Comparison of ENCODE assay signal across 14 mouse cellular contexts in the genomic region with DNA sequence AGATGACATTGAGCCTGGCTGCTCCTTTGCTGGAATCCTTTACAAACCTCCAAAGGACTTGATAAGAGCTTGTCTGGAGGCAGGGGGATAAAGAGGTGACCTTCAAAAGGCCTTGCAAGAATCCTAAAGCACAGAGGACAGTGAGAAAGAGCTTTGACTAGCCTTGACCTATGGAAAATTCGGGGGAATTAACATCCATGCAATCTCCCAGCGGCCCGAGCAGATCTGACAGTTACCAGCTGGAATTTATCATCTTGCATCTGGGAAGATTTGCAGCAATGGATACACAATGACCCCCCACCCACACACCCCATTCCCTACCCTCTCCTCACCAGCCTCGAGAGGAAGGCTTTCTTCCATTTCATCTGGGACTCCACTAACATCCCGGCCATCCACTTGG. TPM values are rescaled to one million over a fixed set of nuclear protein-coding genes. Genes with fewer than 3 reads are reported as not detected.
DNase-seq lines count a peak whose midpoint lies in the region; ATAC-seq lines count a peak whose summit lies in the region.
"Had no signal": no experiment of that assay in that cellular context is flagged by ENCODE, and none has a peak within 500 bp of the region (broad histone marks: within the 10 kb centered on the region; RNA-seq: fewer than 3 reads in every experiment).

No protein-coding gene starts in this region.

- peaks cover 8% of the 10 kb centered on the region for H3K36me3 ChIP-seq in heart, embryonic 11.5 days (ENCODE audit: control insufficient read depth, insufficient read depth, low read length)
- H3K36me3 ChIP-seq in liver, embryonic 11.5 days (ENCODE audit: control insufficient read depth, insufficient read depth, low read length), result no peaks in the 10 kb centered on the region
- H3K36me3 ChIP-seq in liver, embryonic 12.5 days, result no peaks in the 10 kb centered on the region
- H3K36me3 ChIP-seq in embryonic facial prominence, embryonic 14.5 days (ENCODE audit: control insufficient read depth, insufficient read depth, low read length), result 0 out of 2 replicates have a peak, but pooled peaks cover 4% of the 10 kb centered on the region
- H3K36me3 ChIP-seq in midbrain, embryonic 16.5 days (ENCODE audit: control insufficient read depth, insufficient read depth, low read length), result no peaks in the 10 kb centered on the region; the same call in 1 of the 2 replicates

- H3K9me3 ChIP-seq in heart, embryonic 11.5 days (replicated peaks; ENCODE audit: control insufficient read depth, low read length), result no peaks in the 10 kb centered on the region
- H3K9me3 ChIP-seq in liver, embryonic 11.5 days (ENCODE audit: control insufficient read depth, low read length), result no peaks in the 10 kb centered on the region
- no peaks in the 10 kb centered on the region for H3K9me3 ChIP-seq in liver, embryonic 12.5 days (replicated peaks)
- no peaks in the 10 kb centered on the region for H3K9me3 ChIP-seq in embryonic facial prominence, embryonic 14.5 days (ENCODE audit: control insufficient read depth, low read length)
- H3K9me3 ChIP-seq in midbrain, embryonic 16.5 days (replicated peaks; ENCODE audit: control insufficient read depth, low read length, poor library complexity, severe bottlenecking), result no peaks in the 10 kb centered on the region
- H3K9me3 ChIP-seq: forebrain, embryonic 13.5 days had no signal

- H3K27me3 ChIP-seq in heart, embryonic 11.5 days (ENCODE audit: control insufficient read depth, insufficient read depth, low read length), result no peaks in the 10 kb centered on the region
- H3K27me3 ChIP-seq in liver, embryonic 11.5 days (replicated peaks; ENCODE audit: control insufficient read depth, insufficient read depth, low read length), result 0 out of 2 replicates have a peak, but pooled peaks cover 2% of the 10 kb centered on the region
- H3K27me3 ChIP-seq in liver, embryonic 12.5 days (replicated peaks), result peaks cover 51% of the 10 kb centered on the region
- H3K27me3 ChIP-seq in embryonic facial prominence, embryonic 14.5 days (replicated peaks; ENCODE audit: control insufficient read depth, insufficient read depth, low read length), result no peaks in the 10 kb centered on the region
- H3K27me3 ChIP-seq in midbrain, embryonic 16.5 days (ENCODE audit: control insufficient read depth, insufficient read depth, low read depth, low read length), result no peaks in the 10 kb centered on the region
- H3K27me3 ChIP-seq: forebrain, embryonic 13.5 days had no signal

- ATAC-seq in heart, embryonic 11.5 days (replicated peaks; ENCODE audit: insufficient number of reproducible peaks, low FRiP score, low TSS enrichment), result no peak
- ATAC-seq in liver, embryonic 11.5 days (replicated peaks; ENCODE audit: low FRiP score), result no peak
- ATAC-seq in liver, embryonic 12.5 days, result no peak
- no peak for ATAC-seq in embryonic facial prominence, embryonic 14.5 days (ENCODE audit: low read depth)
- ATAC-seq in midbrain, embryonic 16.5 days, result no peak
- ATAC-seq: forebrain, embryonic 13.5 days had no signal

- H3K9ac ChIP-seq in heart, embryonic 11.5 days (ENCODE audit: low read depth, low read length), result peak overlapping the region; percentile 55; the same call in 1 of the 2 replicates
- H3K9ac ChIP-seq in liver, embryonic 11.5 days (ENCODE audit: low read depth, low read length), result no peak overlapping the region
- H3K9ac ChIP-seq in liver, embryonic 12.5 days, result no peak overlapping the region
- H3K9ac ChIP-seq in embryonic facial prominence, embryonic 14.5 days (ENCODE audit: low read depth, low read length), result no peak overlapping the region
- H3K9ac ChIP-seq in midbrain, embryonic 16.5 days (ENCODE audit: low read depth, low read length), result no peak overlapping the region
- H3K9ac ChIP-seq: forebrain, embryonic 13.5 days had no signal

- no peak for DNase-seq in heart, postnatal 10 days
- no peak for DNase-seq in liver, embryonic 11.5 days (ENCODE audit: low spot score)
- no peak for DNase-seq in embryonic facial prominence, embryonic 14.5 days (ENCODE audit: low spot score)
- DNase-seq in layer of hippocampus, postnatal 36 days, result no peak
- no peak for DNase-seq in thymus, adult 18-20 months
- DNase-seq: adrenal gland, adult 2 months had no signal

- H3K27ac ChIP-seq in heart, embryonic 11.5 days (ENCODE audit: low read depth, low read length), result peak overlapping the region; percentile 75
- H3K27ac ChIP-seq in liver, embryonic 11.5 days (ENCODE audit: low read depth, low read length), result no peak overlapping the region
- no peak overlapping the region for H3K27ac ChIP-seq in liver, embryonic 12.5 days
- no peak overlapping the region for H3K27ac ChIP-seq in embryonic facial prominence, embryonic 14.5 days (replicated peaks; ENCODE audit: low read depth, low read length)
- H3K27ac ChIP-seq in midbrain, embryonic 16.5 days (ENCODE audit: low read length), result 0 out of 2 replicates have a peak overlapping the region, but pooled peaks have one; percentile 5

- intact Hi-C loops in heart, postnatal 10 days (cut with DNase I), result loop anchor here (2.0 kb wide), 1 partner anchor 29 kb away; no protein-coding TSS in a partner anchor

- WGBS in heart, embryonic 11.5 days (ENCODE audit: insufficient replicate concordance), result 38% methylated on average over 5 of the region's 5 CpGs
- 52% methylated on average over 5 of the region's 5 CpGs for WGBS in liver, embryonic 11.5 days
- WGBS in liver, embryonic 12.5 days (ENCODE audit: insufficient replicate concordance), result 42% methylated on average over 5 of the region's 5 CpGs
- 36% methylated on average over 5 of the region's 5 CpGs for WGBS in embryonic facial prominence, embryonic 14.5 days
- 60% methylated on average over 5 of the region's 5 CpGs for WGBS in midbrain, embryonic 16.5 days

- H3K4me3 ChIP-seq in heart, embryonic 11.5 days (ENCODE audit: low read depth, low read length), result no peak overlapping the region
- H3K4me3 ChIP-seq in liver, embryonic 11.5 days (ENCODE audit: low read depth, low read length), result no peak overlapping the region
- H3K4me3 ChIP-seq in liver, embryonic 12.5 days, result no peak overlapping the region
- no peak overlapping the region for H3K4me3 ChIP-seq in embryonic facial prominence, embryonic 14.5 days (ENCODE audit: low read depth, low read length)
- no peak overlapping the region for H3K4me3 ChIP-seq in midbrain, embryonic 16.5 days (ENCODE audit: low read depth, low read length)
- H3K4me3 ChIP-seq: forebrain, embryonic 13.5 days had no signal

- H3K4me1 ChIP-seq in heart, embryonic 11.5 days (ENCODE audit: control insufficient read depth, insufficient read depth, low read length), result peaks cover 59% of the 10 kb centered on the region
- peaks cover 43% of the 10 kb centered on the region for H3K4me1 ChIP-seq in liver, embryonic 11.5 days (replicated peaks; ENCODE audit: control insufficient read depth, insufficient read depth, low read length)
- H3K4me1 ChIP-seq in liver, embryonic 12.5 days, result peaks cover 58% of the 10 kb centered on the region
- H3K4me1 ChIP-seq in embryonic facial prominence, embryonic 14.5 days (ENCODE audit: control insufficient read depth, insufficient read depth, low read length), result peaks cover 44% of the 10 kb centered on the region
- peaks cover 47% of the 10 kb centered on the region for H3K4me1 ChIP-seq in midbrain, embryonic 16.5 days (ENCODE audit: control insufficient read depth, insufficient read depth, low read length)

- H3K4me2 ChIP-seq in heart, embryonic 11.5 days, result peak overlapping the region; percentile 37; the same call in 1 of the 2 replicates
- 0 out of 2 replicates have a peak overlapping the region, but pooled peaks have one; percentile 5 for H3K4me2 ChIP-seq in liver, embryonic 11.5 days
- no peak overlapping the region for H3K4me2 ChIP-seq in liver, embryonic 12.5 days
- H3K4me2 ChIP-seq in embryonic facial prominence, embryonic 14.5 days (ENCODE audit: low read depth, low read length), result peak overlapping the region; percentile 6; the same call in 1 of the 2 replicates
- H3K4me2 ChIP-seq in midbrain, embryonic 16.5 days (ENCODE audit: low read length), result no peak overlapping the region
- H3K4me2 ChIP-seq: forebrain, embryonic 13.5 days had no signal

RNA-seq across cellular contexts. Expression of gene Golt1a, which starts 53.8 kb away (rescaled TPM):
- polyA plus RNA-seq in heart, embryonic 11.5 days (2014; fragmentation: Nextera tagmentation; extraction: Ambion mirVana), result not detected in 2 replicates
- total RNA-seq in heart, postnatal 10 days (2021), result not detected
- polyA plus RNA-seq in liver, embryonic 11.5 days (2014; fragmentation: Nextera tagmentation; extraction: Ambion mirVana), result 2.0 and 2.5 TPM in 2 replicates
- 4.4 and 5.8 TPM in 2 replicates for polyA plus RNA-seq in liver, embryonic 12.5 days (2016; fragmentation: Nextera tagmentation; extraction: Ambion mirVana)
- polyA plus RNA-seq in embryonic facial prominence, embryonic 14.5 days (2014; fragmentation: Nextera tagmentation; extraction: Ambion mirVana), result not detected in 2 replicates
- polyA plus RNA-seq in midbrain, embryonic 16.5 days (2015; fragmentation: Nextera tagmentation; extraction: Ambion mirVana), result not detected in 2 replicates
- total RNA-seq in layer of hippocampus, postnatal 36 days (2021), result not detected
- total RNA-seq: gastrocnemius, postnatal 4 days; layer of hippocampus, adult 18-20 months; megakaryocyte-erythroid progenitor cell, adult 5-6 weeks had no signal
- polyA plus RNA-seq: adrenal gland, adult 2 months; forebrain, embryonic 13.5 days; limb, embryonic 11.5 days had no signal

Comparison
In these comparisons a context has a peak if more than half of its experiments do, and no peak if none do; other contexts are left out.
1. H3K4me2 ChIP-seq: peak in heart, embryonic 11.5 days (single experiment), liver, embryonic 11.5 days (single experiment) and embryonic facial prominence, embryonic 14.5 days (single experiment); none in liver, embryonic 12.5 days (single experiment) and midbrain, embryonic 16.5 days (single experiment).
2. H3K27ac ChIP-seq: peak in heart, embryonic 11.5 days (single experiment) and midbrain, embryonic 16.5 days (single experiment); none in liver, embryonic 11.5 days (single experiment), liver, embryonic 12.5 days (single experiment) and embryonic facial prominence, embryonic 14.5 days (single experiment).